Mouse (Mus musculus): ENCODE measurements at regions not wholly inside any gene's neighbourhood (a gene's known extent, or its start where the extent isn't known, plus 50 kb on each side); places are given as distances from the start of the nearest gene placed in this dataset.
"Not testable (repeated sequence)": the region's sequence is repeated elsewhere in the genome, so short reads cannot be mapped to it uniquely, and the experiment has no call there.

GRCm38 (mm10) chr12:64137997-64138396, 336.5 kb downstream of the Fscb start:
- DNase-seq (ENCODE audit: low read depth) = no peak

GRCm38 (mm10) chr12:64116438-64116837, 358.1 kb downstream of the Fscb start:
- no peak for DNase-seq (ENCODE audit: low read depth)

GRCm38 (mm10) chr12:64114476-64114875, 360.0 kb downstream of the Fscb start:
- DNase-seq (ENCODE audit: low read depth) = no peak

- peak; percentile 2 for DNase-seq (ENCODE audit: low read depth)
Observed at GRCm38 (mm10) chr12:64104214-64104613, 370.3 kb downstream of the Fscb start.

GRCm38 (mm10) chr12:64076789-64077188, 397.7 kb downstream of the Fscb start:
- no peak for DNase-seq (ENCODE audit: low read depth)

- no peak for DNase-seq (ENCODE audit: low read depth)
Observed at GRCm38 (mm10) chr12:64045528-64045927, 429.0 kb downstream of the Fscb start.

GRCm38 (mm10) chr12:64008631-64009030, 465.9 kb downstream of the Fscb start:
- not testable (repeated sequence) for DNase-seq (ENCODE audit: low read depth)
